Mouse (Mus musculus): ENCODE results near the gene Bet1l. TPM values are rescaled to one million over a fixed set of nuclear protein-coding genes. Genes with fewer than 3 reads are reported as not detected.

Bet1l gene
- total and polyA plus RNA-seq, 3 experiments: 5.2 to 13.1 (median 8.4) TPM

GRCm38 (mm10) chr7:140846676-140847075 lies 10.7 kb downstream of the Bet1l start:
- ATAC-seq (ENCODE audit: extremely low read depth, insufficient number of reproducible peaks, low FRiP score, poor library complexity, severe bottlenecking) (no peak), DNase-seq (ENCODE audit: low spot score) (no peak)
- H3K4me1 ChIP-seq (ENCODE audit: insufficient read depth, low read depth, low read length): peaks cover 6% of the 10 kb centered on the region; the same call in 1 of the 2 replicates
- H3K27me3 ChIP-seq (ENCODE audit: insufficient read depth, low read length): peaks cover 42% of the 10 kb centered on the region
- TF ChIP-seq CTCF (IDR thresholded peaks at IDR 0.05; ENCODE audit: low read depth, low read length) (no peak), GATA2 (IDR thresholded peaks at IDR 0.05; ENCODE audit: borderline replicate concordance, low read depth, low read length) (no peak), POLR2AphosphoS5 (IDR thresholded peaks at IDR 0.05; ENCODE audit: insufficient replicate concordance, low read depth, low read length) (no peak), TAL1 (conservative IDR thresholded peaks at IDR 0.05; ENCODE audit: low read depth, low read length) (no peak)
- peaks cover 16% of the 10 kb centered on the region for H3K36me3 ChIP-seq (replicated peaks)
- no peaks in the 10 kb centered on the region for H3K9me3 ChIP-seq (replicated peaks)
- H3K4me3 ChIP-seq (ENCODE audit: low read depth, low read length): no peak overlapping the region

DNA sequence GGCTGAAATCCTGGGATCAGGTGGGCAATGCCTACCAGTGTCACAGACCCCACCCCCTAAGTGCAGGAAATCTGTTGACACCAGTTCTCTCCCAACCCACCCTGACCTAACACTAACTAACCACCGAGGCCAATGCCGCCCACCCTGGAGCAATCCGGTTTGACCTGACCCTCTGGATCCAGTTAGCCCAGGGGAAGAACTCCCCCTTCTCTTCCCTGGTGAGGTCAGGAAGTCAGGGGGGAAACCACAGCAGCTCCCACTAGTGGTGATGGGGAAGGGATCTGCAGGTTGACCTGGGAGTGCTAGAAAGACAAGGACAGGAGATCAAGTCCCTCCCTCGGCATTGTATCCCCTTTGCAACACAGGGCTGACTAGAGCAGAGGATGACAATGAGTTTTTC lies 11.7 kb downstream of the Bet1l start:
- TF ChIP-seq GATA2 (IDR thresholded peaks at IDR 0.05; ENCODE audit: borderline replicate concordance, low read depth, low read length): no peak
- TF ChIP-seq TAL1 (conservative IDR thresholded peaks at IDR 0.05; ENCODE audit: low read depth, low read length): no peak
- TF ChIP-seq GATA1 (IDR thresholded peaks at IDR 0.05; ENCODE audit: borderline replicate concordance, low read length): no peak
- Histone ChIP-seq H3K4me3 (ENCODE audit: low read depth, low read length) (no peak overlapping the region), H3K36me3 (replicated peaks) (peaks cover 7% of the 10 kb centered on the region), H3K27me3 (ENCODE audit: insufficient read depth, low read length) (peaks cover 48% of the 10 kb centered on the region), H3K9me3 (replicated peaks) (no peaks in the 10 kb centered on the region), H3K4me1 (ENCODE audit: insufficient read depth, low read depth, low read length) (peaks cover 6% of the 10 kb centered on the region; the same call in 1 of the 2 replicates)
- ATAC-seq (ENCODE audit: extremely low read depth, insufficient number of reproducible peaks, low FRiP score, poor library complexity, severe bottlenecking): no peak
- DNase-seq (ENCODE audit: low spot score): no peak

- Histone ChIP-seq H3K9me3 (replicated peaks) (no peaks in the 10 kb centered on the region), H3K27me3 (ENCODE audit: insufficient read depth, low read length) (peaks cover 51% of the 10 kb centered on the region), H3K4me3 (ENCODE audit: low read depth, low read length) (no peak within 1 kb of the TSS), H3K4me1 (ENCODE audit: insufficient read depth, low read depth, low read length) (peaks cover 6% of the 10 kb centered on the region; the same call in 1 of the 2 replicates), H3K36me3 (replicated peaks) (peaks cover 2% of the 10 kb centered on the region)
- DNase-seq (ENCODE audit: low spot score) (peak; percentile 74), ATAC-seq (ENCODE audit: extremely low read depth, insufficient number of reproducible peaks, low FRiP score, poor library complexity, severe bottlenecking) (peak; percentile 76)
- TF ChIP-seq GATA2 (IDR thresholded peaks at IDR 0.05; ENCODE audit: borderline replicate concordance, low read depth, low read length) (no peak), CTCF (IDR thresholded peaks at IDR 0.05; ENCODE audit: low read depth, low read length) (peak; percentile 44; the same call in 1 of the 2 replicates)
These were observed 12.3 kb downstream of the Bet1l start, which contains the start of gene Scgb1c1 for GRCm38 (mm10) chr7:140844905-140845665. Gene Scgb1c1, plus strand, starts transcription at chr7:140845547.

- peaks cover 6% of the 10 kb centered on the region; the same call in 1 of the 2 replicates for H3K4me1 ChIP-seq (ENCODE audit: insufficient read depth, low read depth, low read length)
- H3K27me3 ChIP-seq (ENCODE audit: insufficient read depth, low read length): peaks cover 56% of the 10 kb centered on the region
- no peaks in the 10 kb centered on the region for H3K36me3 ChIP-seq (replicated peaks)
- no peak overlapping the region for H3K4me3 ChIP-seq (ENCODE audit: low read depth, low read length)
- H3K9me3 ChIP-seq (replicated peaks): no peaks in the 10 kb centered on the region
- ATAC-seq (ENCODE audit: extremely low read depth, insufficient number of reproducible peaks, low FRiP score, poor library complexity, severe bottlenecking): no peak
- DNase-seq (ENCODE audit: low spot score): no peak
- TF ChIP-seq GATA1 (IDR thresholded peaks at IDR 0.05; ENCODE audit: borderline replicate concordance, low read length) (no peak), CTCF (IDR thresholded peaks at IDR 0.05; ENCODE audit: low read depth, low read length) (no peak), GATA2 (IDR thresholded peaks at IDR 0.05; ENCODE audit: borderline replicate concordance, low read depth, low read length) (no peak), POLR2AphosphoS5 (IDR thresholded peaks at IDR 0.05; ENCODE audit: insufficient replicate concordance, low read depth, low read length) (no peak), TAL1 (conservative IDR thresholded peaks at IDR 0.05; ENCODE audit: low read depth, low read length) (no peak)
These were observed 13.6 kb downstream of the Bet1l start for GRCm38 (mm10) chr7:140843806-140844205.

- no peak overlapping the region for H3K4me3 ChIP-seq (ENCODE audit: low read depth, low read length)
- peaks cover 6% of the 10 kb centered on the region; the same call in 1 of the 2 replicates for H3K4me1 ChIP-seq (ENCODE audit: insufficient read depth, low read depth, low read length)
- DNase-seq (ENCODE audit: low spot score) (no peak), ATAC-seq (ENCODE audit: extremely low read depth, insufficient number of reproducible peaks, low FRiP score, poor library complexity, severe bottlenecking) (no peak)
- no peak for TF ChIP-seq TAL1 (conservative IDR thresholded peaks at IDR 0.05; ENCODE audit: low read depth, low read length)
- TF ChIP-seq GATA2 (IDR thresholded peaks at IDR 0.05; ENCODE audit: borderline replicate concordance, low read depth, low read length): no peak
- no peak for TF ChIP-seq GATA1 (IDR thresholded peaks at IDR 0.05; ENCODE audit: borderline replicate concordance, low read length)
- no peak for TF ChIP-seq CTCF (IDR thresholded peaks at IDR 0.05; ENCODE audit: low read depth, low read length)
- no peak for TF ChIP-seq POLR2AphosphoS5 (IDR thresholded peaks at IDR 0.05; ENCODE audit: insufficient replicate concordance, low read depth, low read length)
- peaks cover 51% of the 10 kb centered on the region for H3K27me3 ChIP-seq (ENCODE audit: insufficient read depth, low read length)
- no peaks in the 10 kb centered on the region for H3K9me3 ChIP-seq (replicated peaks)
- H3K36me3 ChIP-seq (replicated peaks): no peaks in the 10 kb centered on the region
These were observed 16.3 kb downstream of the Bet1l start for GRCm38 (mm10) chr7:140840750-140841735.

- Histone ChIP-seq H3K4me3 (ENCODE audit: low read depth, low read length) (no peak overlapping the region), H3K9me3 (replicated peaks) (no peaks in the 10 kb centered on the region), H3K36me3 (replicated peaks) (no peaks in the 10 kb centered on the region), H3K4me1 (ENCODE audit: insufficient read depth, low read depth, low read length) (no peaks in the 10 kb centered on the region; the same call in 1 of the 2 replicates), H3K27me3 (ENCODE audit: insufficient read depth, low read length) (peaks cover 54% of the 10 kb centered on the region)
- ATAC-seq (ENCODE audit: extremely low read depth, insufficient number of reproducible peaks, low FRiP score, poor library complexity, severe bottlenecking) (no peak), DNase-seq (ENCODE audit: low spot score) (no peak)
- TF ChIP-seq POLR2AphosphoS5 (IDR thresholded peaks at IDR 0.05; ENCODE audit: insufficient replicate concordance, low read depth, low read length) (no peak), TAL1 (conservative IDR thresholded peaks at IDR 0.05; ENCODE audit: low read depth, low read length) (no peak), GATA1 (IDR thresholded peaks at IDR 0.05; ENCODE audit: borderline replicate concordance, low read length) (no peak), GATA2 (IDR thresholded peaks at IDR 0.05; ENCODE audit: borderline replicate concordance, low read depth, low read length) (no peak), CTCF (IDR thresholded peaks at IDR 0.05; ENCODE audit: low read depth, low read length) (no peak)
These were observed 17.8 kb downstream of the Bet1l start for GRCm38 (mm10) chr7:140839556-140839955.

Measured in G1E (cell line).